Mouse (Mus musculus) testis, adult 2 months (tissue): ENCODE measurements around the gene Hoxb6. TPM values are rescaled to one million over a fixed set of nuclear protein-coding genes. Genes with fewer than 3 reads are reported as not detected.
A peak's percentile ranks its signal among the peaks of the same experiment; 100 is the strongest.

ENCODE experiments used
- H3K27ac ChIP-seq: fragments of 200-500 bp; 2 replicates; pipeline ENCODE4 v1.5.1; 2012; ENCODE audit warnings: low read depth, low read length; ENCODE audit not compliant: control insufficient read depth, insufficient read depth
- H3K27me3 ChIP-seq: fragments of 200-500 bp; 2 replicates; pipeline ENCODE4 v1.6.1; 2012; ENCODE audit warnings: mild to moderate bottlenecking, low read length, moderate library complexity; ENCODE audit not compliant: control insufficient read depth, insufficient read depth
- H3K36me3 ChIP-seq: fragments of 200-500 bp; 2 replicates; pipeline ENCODE4 v1.6.1; 2012; ENCODE audit warnings: mild to moderate bottlenecking, low read length; ENCODE audit not compliant: control insufficient read depth, insufficient read depth
- H3K4me1 ChIP-seq: fragments of 200-500 bp; 2 replicates; pipeline ENCODE4 v1.6.1; 2012; ENCODE audit warnings: low read length; ENCODE audit not compliant: control insufficient read depth, insufficient read depth
- H3K4me3 ChIP-seq: fragments of 200-500 bp; 2 replicates; pipeline ENCODE4 v1.5.1; 2012; ENCODE audit warnings: low read depth, mild to moderate bottlenecking, low read length, moderate library complexity, mixed read lengths; ENCODE audit not compliant: control insufficient read depth
- CTCF ChIP-seq: fragments of 200-500 bp; IDR thresholded peaks from 2 replicates; pipeline ENCODE4 v1.5.1; 2012; ENCODE audit warnings: low read depth, mild to moderate bottlenecking, inconsistent platforms, low read length, moderate library complexity; ENCODE audit not compliant: control insufficient read depth, insufficient read depth, insufficient replicate concordance
- POLR2A ChIP-seq: fragments of 200-500 bp; IDR thresholded peaks from 2 replicates; pipeline ENCODE4 v1.6.1; 2012; ENCODE audit warnings: low read depth, mild to moderate bottlenecking, inconsistent platforms, low read length, moderate library complexity; ENCODE audit not compliant: control insufficient read depth
- polyA plus RNA-seq: library from polyadenylated mRNA; depleted of rRNA; stranded (reverse); fragments of >200 nt; gene quantifications from 2 replicates; pipeline ENCODE4 v1.2.3, GENCODE M21; 2012

The Hoxb6 gene
- polyA plus RNA-seq, 1 experiment = 0.15 TPM

GRCm38 (mm10) chr11:96270996-96271540 lies 21.2 kb upstream of the Hoxb6 start, which contains the start of gene Hoxb9:
TSS of gene Hoxb9 (plus strand) at chr11:96271457.
- H3K27me3 ChIP-seq = peaks cover 8% of the 10 kb centered on the region
- TF ChIP-seq CTCF = no peak
- no peak for TF ChIP-seq POLR2A

GRCm38 (mm10) chr11:96271541-96272011 lies 20.7 kb upstream of the Hoxb6 start:
- Histone ChIP-seq H3K36me3 (no peaks in the 10 kb centered on the region), H3K27ac (no peak overlapping the region), H3K27me3 (peaks cover 8% of the 10 kb centered on the region), H3K4me3 (peak overlapping the region; percentile 39), H3K4me1 (peaks cover 15% of the 10 kb centered on the region)
- TF ChIP-seq POLR2A = no peak
- TF ChIP-seq CTCF = no peak

More at GRCm38 (mm10) chr11:96270996-96271540, 21.2 kb upstream of the Hoxb6 start, which contains the start of gene Hoxb9:
- H3K4me1 ChIP-seq = peaks cover 15% of the 10 kb centered on the region
- no peak within 1 kb of the TSS for H3K27ac ChIP-seq
- H3K4me3 ChIP-seq = peak within 1 kb of the TSS; percentile 39
- H3K36me3 ChIP-seq = no peaks in the 10 kb centered on the region

GRCm38 (mm10) chr11:96272024-96272921 lies 20.0 kb upstream of the Hoxb6 start:
- peak overlapping the region; percentile 32 for H3K4me3 ChIP-seq

GRCm38 (mm10) chr11:96274428-96274827 lies 17.8 kb upstream of the Hoxb6 start:
- Histone ChIP-seq H3K4me1 (peaks cover 17% of the 10 kb centered on the region), H3K27ac (no peak overlapping the region), H3K36me3 (no peaks in the 10 kb centered on the region), H3K4me3 (no peak overlapping the region), H3K27me3 (peaks cover 10% of the 10 kb centered on the region)
- TF ChIP-seq CTCF (no peak), POLR2A (no peak)

More at GRCm38 (mm10) chr11:96272024-96272921, 20.0 kb upstream of the Hoxb6 start:
- TF ChIP-seq POLR2A = no peak
- no peak for TF ChIP-seq CTCF
- Histone ChIP-seq H3K4me1 (peaks cover 16% of the 10 kb centered on the region), H3K36me3 (no peaks in the 10 kb centered on the region), H3K27ac (no peak overlapping the region), H3K27me3 (peaks cover 8% of the 10 kb centered on the region)

GRCm38 (mm10) chr11:96275896-96276295 lies 16.4 kb upstream of the Hoxb6 start:
- Histone ChIP-seq H3K27ac (no peak overlapping the region), H3K36me3 (no peaks in the 10 kb centered on the region), H3K4me1 (peaks cover 13% of the 10 kb centered on the region), H3K27me3 (peaks cover 12% of the 10 kb centered on the region), H3K4me3 (no peak overlapping the region)
- TF ChIP-seq CTCF = no peak
- TF ChIP-seq POLR2A = no peak

- Histone ChIP-seq H3K27me3 (peaks cover 13% of the 10 kb centered on the region), H3K4me3 (no peak overlapping the region), H3K4me1 (peaks cover 3% of the 10 kb centered on the region), H3K27ac (no peak overlapping the region), H3K36me3 (no peaks in the 10 kb centered on the region)
- TF ChIP-seq POLR2A (no peak), CTCF (no peak)
Observed at GRCm38 (mm10) chr11:96277151-96278044, 14.9 kb upstream of the Hoxb6 start.

GRCm38 (mm10) chr11:96278324-96278723 lies 14.0 kb upstream of the Hoxb6 start:
- no peaks in the 10 kb centered on the region for H3K36me3 ChIP-seq
- no peak for TF ChIP-seq CTCF
- TF ChIP-seq POLR2A = no peak
- H3K4me3 ChIP-seq = no peak overlapping the region
- no peak overlapping the region for H3K27ac ChIP-seq
- H3K27me3 ChIP-seq = peaks cover 17% of the 10 kb centered on the region
- peaks cover 5% of the 10 kb centered on the region for H3K4me1 ChIP-seq
